Mouse (Mus musculus) embryo, embryonic 11 days (tissue): ENCODE data around the gene Asic1.
"Not testable (repeated sequence)": the region's sequence is repeated elsewhere in the genome, so short reads cannot be mapped to it uniquely, and the experiment has no call there.

Experiments
- DNase-seq: peaks from one replicate; pipeline ENCODE4 v3.0.0-alpha.2; 2015

The Asic1 gene

GRCm38 (mm10) chr15:99723120-99723514, 52.9 kb downstream of the Asic1 start:
- DNase-seq: no peak

GRCm38 (mm10) chr15:99723515-99724291, 53.5 kb downstream of the Asic1 start:
- DNase-seq: no peak

GRCm38 (mm10) chr15:99724292-99725021, 54.3 kb downstream of the Asic1 start:
- peak; percentile 86 for DNase-seq

DNA sequence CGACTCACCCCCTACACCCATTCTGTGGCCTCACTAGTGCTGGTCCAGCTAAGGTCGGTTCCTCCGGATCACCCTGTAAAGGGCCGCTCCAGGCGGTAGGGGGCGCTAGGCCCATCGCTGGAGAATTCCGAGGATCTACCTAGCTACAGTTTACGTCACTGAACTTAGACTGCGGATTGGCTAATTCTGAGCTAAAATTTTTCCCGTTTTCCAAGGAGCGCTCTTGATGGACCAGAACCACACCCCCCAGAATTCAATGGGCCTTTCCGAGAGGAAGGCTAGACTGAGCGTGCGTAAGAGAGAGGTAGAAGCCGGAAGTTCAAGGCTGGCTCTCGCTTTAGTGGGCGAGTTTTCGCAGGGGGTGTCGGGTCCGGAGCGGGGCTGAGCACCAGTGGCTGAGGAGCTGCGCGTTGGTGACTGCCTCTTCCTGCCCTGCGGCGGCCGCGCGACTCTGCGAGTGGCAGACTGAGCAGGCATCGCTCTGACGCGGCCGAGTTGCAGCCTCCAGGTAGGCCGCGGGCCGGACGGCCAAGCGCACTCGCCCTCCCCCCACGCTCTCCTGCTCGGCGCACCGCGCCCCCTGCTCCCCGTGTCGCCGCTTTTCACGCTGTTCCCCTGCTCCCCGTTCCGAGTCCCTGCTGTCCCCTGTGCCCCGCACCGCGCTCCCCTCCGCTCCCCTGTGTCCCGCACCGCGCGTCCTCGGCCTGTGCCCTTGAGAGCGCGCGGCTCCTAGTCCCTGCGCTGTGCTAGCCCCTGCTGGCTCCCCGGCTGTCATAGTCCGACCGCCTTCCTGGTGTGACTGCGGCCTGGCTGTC, 55.4 kb downstream of the Asic1 start, which contains the start of gene Cox14:
Gene Cox14 (plus strand): TSS at position 278 of the 815 bp plus-strand sequence.
- peak; percentile 97 for DNase-seq

DNA sequence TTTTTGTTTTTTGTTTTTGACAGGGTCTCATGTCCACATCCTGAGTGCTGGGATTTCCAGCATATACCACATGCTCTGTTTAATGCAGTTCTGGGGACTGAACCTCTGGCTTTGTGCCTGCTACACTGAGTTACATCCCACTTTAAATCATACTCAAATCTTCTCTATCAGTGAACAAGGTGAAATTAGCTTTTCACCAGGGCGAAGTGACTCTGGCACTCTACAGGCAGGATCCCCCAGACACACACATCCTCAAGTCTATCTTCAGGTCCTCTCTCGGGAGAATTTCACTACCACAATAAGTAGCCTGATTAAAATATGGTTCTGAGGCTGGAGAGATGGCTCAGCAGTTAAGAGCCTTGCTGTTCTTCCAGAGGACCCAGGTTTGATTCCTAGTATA, 56.4 kb downstream of the Asic1 start:
- DNase-seq: no peak

GRCm38 (mm10) chr15:99727039-99727438, 56.9 kb downstream of the Asic1 start:
- DNase-seq: not testable (repeated sequence)

- DNase-seq: no peak
Measured at GRCm38 (mm10) chr15:99727525-99727924, 57.4 kb downstream of the Asic1 start.

- DNase-seq: no peak
Measured at GRCm38 (mm10) chr15:99728211-99728610, 58.0 kb downstream of the Asic1 start.

GRCm38 (mm10) chr15:99729056-99729783, 59.1 kb downstream of the Asic1 start:
- DNase-seq: no peak

DNA sequence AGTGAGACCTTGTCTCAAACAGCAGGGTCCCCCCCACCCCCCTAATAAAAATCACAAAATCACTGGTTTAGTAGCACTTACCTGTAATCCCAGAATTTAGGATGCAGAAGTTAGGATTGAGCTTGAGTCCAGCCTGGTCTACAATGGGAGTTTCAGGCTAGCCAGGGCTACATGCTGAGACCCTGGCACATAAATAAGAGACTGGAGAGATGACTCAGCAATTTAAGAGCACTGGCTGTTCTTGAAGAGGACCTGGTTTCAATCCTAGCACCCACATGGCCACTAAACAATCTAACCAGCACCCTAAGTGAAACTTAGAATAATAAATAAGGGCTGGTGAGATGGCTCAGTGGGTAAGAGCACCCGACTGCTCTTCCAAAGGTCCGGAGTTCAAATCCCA, 61.0 kb downstream of the Asic1 start:
- DNase-seq: no peak

DNA sequence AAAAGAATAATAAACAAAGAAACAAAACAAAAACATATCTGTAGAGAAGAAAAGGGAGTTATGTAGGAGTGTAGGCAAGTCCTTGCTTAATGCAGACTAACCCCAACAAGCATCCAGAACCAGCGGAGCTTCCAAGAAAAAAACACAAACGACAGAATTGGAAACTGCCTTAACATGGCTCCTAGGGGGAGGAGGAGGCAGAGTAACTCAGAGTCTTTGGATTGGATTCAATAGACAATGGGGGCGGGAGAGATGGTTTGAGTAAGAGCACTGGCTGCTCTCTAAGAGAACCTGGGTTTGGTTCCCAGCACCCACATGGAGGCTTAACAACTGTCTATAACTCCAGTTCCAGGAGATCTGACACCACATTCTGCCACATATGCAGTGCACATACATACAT, 61.5 kb downstream of the Asic1 start:
- no peak for DNase-seq

- no peak for DNase-seq
Measured at GRCm38 (mm10) chr15:99733186-99733585, 63.0 kb downstream of the Asic1 start.

DNA sequence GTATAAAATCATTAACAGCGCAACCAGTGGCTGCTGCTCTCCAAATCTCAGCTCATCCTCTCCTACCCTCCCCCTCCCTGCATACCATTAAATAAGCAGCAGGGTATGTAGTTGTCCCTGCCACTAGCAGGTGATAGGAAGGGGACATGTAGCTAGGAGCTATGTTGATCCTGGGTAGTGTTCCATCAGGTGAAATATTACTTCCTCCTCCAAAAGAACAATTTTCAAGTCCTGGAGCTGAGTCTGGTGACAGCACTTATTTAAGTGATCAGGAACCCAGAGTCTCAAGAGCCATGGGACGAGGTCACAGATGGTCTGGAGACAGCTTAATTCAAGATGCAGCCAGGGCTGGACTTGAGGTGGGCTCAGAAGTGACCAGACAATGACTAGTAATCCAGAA, 65.5 kb downstream of the Asic1 start:
- DNase-seq: no peak

GRCm38 (mm10) chr15:99736675-99737074, 66.5 kb downstream of the Asic1 start:
- no peak for DNase-seq

GRCm38 (mm10) chr15:99740229-99740628, 70.1 kb downstream of the Asic1 start:
- DNase-seq: no peak
